Mouse (Mus musculus): ENCODE measurements around the gene Acan.
A peak's percentile ranks its signal among the peaks of the same experiment; 100 is the strongest.

The Acan gene

DNA sequence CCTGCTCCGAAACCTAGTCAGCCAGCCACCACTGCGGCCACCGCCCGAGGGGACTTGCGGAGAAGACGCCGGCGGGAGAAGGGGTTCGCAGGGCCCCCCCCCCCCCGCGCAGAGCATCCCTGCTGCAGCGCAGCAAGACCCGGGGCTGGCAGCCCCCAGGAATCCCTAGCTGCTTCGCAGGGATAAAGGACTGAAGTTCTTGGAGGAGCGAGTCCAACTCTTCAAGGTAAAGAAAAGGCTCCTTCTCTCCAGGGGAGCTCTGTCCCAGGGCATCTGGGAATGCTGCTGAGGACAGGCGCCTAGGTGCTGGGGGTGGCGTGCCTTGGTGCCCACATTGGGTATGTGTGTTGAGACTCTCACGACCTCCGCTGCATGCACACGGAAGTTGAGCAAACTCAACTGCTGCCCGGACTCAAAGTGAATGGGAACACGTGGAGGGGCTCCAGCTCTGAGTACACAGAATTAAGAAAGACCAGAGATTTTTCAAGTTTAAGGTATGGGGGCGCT is at the start of gene Acan:
TSS of gene Acan (plus strand) at position 101 of the 507 bp plus-strand sequence.
- ATAC-seq (ENCODE audit: low TSS enrichment) = 0 out of 2 replicates have a peak, but pooled peaks have one; percentile 34

DNA sequence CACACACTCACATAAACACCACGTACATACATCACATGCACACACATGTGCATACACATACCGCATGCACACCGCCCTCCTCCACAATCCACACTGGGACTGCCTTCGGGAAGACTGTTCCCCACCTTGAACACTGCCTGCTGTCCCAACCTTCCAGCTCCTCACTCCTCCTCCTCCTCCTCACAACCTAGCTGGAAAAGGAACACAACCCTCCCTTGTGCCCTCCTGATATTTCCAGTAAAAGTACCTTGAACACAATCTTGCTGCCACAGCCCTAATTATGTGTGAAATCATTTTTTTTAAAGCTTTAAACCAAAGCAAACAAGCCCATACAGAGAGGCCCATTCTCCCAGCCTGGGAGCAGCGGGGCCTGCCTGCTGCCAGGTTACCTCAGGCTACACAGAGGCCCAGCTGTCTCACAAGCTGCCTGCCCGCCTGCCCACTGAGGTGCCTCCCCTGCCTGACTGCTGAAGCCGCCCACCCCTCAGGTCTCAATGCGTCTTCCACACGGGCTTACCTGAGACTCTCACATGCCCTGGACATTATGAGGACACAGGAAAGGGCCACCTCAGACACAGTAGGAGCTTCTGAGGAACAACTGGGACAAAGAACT is 31.9 kb upstream of the Acan start:
- no peak for ATAC-seq (ENCODE audit: low TSS enrichment)

DNA sequence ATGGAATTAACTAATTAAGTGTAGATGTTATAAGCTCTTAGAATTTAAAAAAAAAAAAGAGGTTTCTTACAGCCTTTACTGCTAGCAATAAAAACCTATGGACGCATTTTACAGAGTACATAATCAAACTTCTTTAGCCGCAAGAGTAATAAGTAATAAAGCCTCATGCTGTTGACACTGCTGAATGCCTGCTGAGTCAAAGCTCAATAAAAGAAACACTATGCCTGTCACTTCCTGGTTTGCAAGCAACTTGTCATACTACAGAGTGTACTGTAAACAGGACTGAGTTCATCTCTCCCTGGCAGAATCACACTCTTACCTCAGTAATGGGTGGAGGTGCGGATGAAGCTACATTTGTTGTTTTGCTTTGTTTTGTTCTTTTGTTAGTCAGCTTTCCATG is 24.1 kb upstream of the Acan start:
- ATAC-seq (ENCODE audit: low TSS enrichment) = no peak

DNA sequence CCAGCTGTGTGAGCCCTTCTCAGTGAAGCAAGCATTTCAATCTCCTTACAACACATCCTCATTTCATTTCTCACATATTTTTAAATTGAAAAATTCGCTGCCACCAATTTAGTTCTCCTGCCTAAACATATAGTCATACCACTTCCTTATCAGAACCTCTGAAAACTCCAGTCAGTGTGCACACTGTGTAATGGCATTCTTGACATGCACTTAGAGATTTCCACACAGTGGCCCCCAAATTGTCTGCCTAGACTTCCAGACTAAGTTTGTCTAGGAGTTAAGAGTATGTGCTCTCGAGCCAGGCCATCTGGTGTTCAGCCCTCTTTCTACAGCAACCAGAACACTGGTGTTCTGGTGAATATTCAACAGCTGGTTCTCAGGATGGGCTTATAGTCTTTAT is 19.5 kb upstream of the Acan start:
- no peak for ATAC-seq (ENCODE audit: low TSS enrichment)

DNA sequence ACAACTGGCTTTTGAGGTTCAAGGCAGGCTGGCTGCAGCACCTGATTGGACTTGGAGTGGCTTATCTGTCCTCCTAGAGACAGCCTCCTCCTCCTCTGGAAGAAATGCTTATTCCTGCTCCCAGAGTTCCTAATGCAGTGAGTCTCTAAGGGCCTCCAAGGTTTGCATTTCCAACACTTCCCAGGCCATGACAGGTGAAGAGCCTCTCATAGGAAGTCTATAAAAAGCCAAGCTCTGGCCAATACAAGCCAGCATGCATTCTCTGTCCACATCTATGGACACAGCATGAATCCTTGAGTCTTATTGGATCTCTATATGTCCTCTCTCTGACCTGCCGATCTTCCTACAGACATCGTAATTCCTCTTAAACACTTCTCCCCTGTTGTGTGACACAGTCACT is 18.8 kb upstream of the Acan start:
- ATAC-seq (ENCODE audit: low TSS enrichment) = no peak

DNA sequence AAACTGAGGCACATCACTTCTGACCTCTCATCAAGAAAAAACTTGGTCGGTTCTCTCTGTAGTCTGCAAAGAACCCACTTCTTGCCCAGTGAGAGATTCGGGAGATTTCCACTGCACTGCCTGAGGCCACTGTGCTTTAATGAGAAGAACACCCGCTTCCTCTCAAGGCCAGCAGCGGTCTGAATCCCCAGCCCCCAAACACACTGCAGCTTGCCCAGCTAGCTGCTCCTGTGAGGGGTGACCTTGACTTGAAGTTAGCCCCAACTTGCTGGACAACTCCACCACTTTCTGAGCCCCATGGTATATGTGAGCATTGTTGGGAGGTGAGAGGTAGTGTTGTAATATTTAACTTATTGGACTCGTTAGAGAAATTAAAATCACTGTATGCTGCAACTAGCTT is 1.2 kb upstream of the Acan start:
- no peak for ATAC-seq (ENCODE audit: low TSS enrichment)

DNA sequence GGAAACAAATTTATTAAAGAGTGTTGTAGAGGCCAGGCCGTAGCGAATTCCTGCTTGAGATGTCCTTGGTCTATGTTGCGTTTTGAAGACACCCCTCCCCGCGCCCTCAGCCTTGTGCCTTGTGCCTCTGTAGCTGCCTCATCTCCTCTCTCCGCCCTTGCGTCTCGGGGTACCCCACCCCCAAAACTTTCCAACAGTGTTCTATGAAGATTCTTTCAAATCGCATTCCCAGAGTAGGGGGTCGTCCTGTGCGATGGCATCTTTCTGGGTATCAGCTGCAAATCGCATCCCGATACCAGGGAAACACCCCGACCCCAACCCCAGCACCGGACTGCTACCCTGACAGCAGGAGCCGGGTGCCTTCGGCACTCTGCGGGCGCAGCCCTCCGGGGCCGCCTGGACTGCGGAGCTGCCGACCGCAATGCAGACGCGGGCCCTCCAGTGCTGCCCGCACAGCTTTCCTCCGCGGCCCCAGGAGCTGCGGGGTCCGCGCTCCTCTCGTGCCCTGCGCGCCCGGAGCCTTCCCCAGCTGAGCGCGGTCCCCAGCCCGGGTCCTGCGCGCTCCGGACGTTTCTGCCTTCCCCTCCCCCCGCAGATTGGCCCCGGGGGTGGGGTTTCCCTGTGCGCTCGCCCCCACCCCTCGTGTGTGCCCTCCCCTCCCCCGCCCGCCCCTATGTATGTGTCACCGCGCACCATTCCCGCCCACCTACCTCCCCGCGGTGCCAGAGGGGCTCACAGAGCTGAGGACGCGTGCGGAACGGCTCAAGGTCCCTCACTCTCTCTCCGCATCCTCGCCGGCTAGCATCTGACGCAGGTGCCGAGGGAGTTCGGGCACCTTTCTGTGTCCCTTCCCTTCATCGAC is 531 bp upstream of the Acan start:
- ATAC-seq (ENCODE audit: low TSS enrichment) = no peak

DNA sequence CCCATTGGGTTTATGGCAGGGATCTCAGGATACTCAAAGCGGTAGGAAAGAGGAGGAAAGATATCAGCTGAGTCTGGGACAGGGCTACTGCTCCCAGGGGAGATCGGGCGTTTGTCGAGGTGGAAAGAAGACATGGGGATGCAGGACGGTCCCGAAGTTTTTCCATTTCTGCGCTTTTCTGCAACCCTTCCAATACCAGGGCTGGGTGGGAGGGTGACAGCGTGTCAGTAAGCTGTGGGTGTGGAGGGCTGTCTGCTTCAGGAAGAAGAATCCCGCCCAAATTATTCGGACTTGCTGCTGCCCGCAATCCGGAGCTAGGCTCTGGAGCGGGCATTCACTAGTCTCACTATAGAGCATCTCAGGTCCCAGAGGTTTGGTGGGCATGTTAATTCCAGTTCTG is 828 bp downstream of the Acan start:
- ATAC-seq (ENCODE audit: low TSS enrichment) = no peak

DNA sequence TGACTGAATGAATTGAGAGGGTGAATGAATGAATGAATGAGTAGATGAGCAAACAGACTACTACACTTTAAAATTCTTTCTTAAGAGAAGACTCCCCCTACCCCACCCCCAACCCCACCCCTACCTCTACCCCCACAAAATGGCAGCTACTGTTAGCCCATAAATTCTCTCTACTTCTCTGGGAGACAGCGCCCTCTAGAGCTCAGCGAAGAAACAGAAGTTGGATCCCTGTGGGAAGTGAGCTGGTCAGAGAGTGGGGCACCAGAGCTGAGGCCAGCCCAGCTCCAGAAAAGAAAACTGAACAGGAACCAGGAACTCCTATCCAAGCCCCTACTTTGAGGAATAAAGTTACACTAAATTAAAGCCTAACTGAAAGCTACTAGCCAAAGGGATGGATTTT is 5.3 kb downstream of the Acan start:
- ATAC-seq (ENCODE audit: low TSS enrichment) = no peak

DNA sequence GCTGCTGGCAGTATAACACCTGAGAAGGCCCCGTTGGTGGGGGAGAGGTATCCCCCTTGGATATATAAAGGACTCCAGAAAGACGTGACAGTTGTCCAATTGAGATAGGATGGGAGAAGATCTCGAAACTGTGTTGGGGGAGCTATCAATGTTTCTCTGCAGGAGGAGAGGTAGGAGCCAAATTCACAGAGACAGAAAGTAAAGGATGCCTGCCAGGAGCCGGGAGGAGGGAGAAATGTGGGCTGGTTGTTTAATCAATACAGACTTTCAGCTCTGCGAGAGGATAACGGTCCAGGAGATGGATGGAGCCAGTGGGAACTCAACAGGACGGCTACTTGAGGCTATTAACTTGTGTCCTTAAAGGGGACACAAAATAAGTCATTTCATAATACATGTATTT is 14.2 kb downstream of the Acan start:
- no peak for ATAC-seq (ENCODE audit: low TSS enrichment)

DNA sequence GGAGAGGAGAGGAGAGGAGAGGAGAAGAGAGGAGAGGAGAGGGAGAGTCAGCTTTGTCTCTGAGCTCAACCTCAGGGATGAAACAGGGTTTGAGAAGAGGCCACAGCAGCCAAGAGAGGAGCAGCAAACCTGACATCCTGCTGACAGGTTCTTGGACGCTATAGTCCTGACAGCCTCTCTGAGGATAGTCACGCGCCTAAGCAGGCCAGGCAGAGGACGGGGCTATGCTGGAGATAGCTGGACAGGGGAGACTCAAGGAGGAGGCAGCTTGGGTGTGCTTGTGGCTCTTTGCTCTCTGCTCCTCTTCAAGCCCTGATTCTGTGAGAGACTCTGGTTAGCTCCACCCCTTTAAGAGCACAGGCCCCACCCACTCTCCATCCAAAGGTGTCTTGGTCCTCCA is 14.9 kb downstream of the Acan start:
- ATAC-seq (ENCODE audit: low TSS enrichment) = no peak

DNA sequence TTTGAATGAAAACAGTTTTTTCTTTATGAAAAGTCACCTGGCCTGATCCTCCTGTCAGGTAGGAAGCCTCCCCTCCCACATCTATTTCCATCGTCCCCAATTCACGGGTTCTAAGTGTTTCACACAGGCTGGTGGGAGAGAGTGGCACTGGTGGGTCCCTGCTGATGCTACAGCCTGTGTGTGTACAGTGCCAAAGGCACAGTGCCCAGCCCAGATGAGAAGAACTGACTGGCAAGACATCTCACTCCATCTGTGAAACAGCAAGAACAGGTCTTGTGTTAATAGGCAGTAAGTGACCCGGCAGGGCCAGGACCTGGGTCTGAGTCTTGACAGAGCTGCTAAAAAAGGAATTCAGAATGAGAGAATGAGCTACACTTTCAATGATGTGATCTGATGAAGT is 25.9 kb downstream of the Acan start:
- no peak for ATAC-seq (ENCODE audit: low TSS enrichment)

DNA sequence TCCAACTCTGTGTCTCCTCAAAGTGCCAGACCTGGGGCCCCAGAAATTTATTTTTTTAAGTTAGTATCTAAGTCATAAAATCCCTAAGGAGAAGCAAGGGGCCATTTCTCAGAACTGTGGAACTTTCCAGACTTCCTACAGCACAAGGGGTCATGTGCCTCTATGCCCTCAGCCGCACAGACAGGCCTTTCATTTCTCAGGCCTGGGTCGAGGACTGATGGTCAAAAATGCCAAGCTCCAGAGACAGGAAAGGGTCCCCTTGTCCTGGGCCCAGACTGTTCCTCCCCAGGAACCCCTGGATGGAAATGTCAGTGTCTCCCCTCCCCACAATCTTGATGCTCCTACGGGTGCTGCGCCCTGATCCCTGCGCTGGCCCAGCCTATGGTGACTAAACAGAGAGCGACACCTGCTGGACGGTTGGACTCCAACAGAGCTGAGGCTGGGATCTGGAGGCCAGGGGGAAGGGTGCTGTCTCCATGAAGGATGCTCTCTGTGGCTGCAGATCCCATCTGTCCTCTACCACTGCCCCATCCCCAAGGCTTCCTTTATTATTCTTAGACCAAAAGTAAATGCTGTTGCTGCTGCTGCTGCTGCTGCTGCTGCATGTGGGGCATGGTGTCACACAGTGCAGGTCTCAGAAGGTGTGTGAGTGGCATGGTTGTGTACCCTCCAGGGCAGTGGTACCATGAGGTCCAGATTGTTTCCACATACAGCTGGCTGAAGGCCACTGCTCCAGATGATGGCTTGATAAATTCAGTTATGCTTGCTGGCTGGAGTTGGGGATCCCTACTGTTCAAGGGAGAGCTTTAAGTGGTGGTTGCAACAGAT is 27.5 kb downstream of the Acan start:
- peak; percentile 95 for ATAC-seq (ENCODE audit: low TSS enrichment)

DNA sequence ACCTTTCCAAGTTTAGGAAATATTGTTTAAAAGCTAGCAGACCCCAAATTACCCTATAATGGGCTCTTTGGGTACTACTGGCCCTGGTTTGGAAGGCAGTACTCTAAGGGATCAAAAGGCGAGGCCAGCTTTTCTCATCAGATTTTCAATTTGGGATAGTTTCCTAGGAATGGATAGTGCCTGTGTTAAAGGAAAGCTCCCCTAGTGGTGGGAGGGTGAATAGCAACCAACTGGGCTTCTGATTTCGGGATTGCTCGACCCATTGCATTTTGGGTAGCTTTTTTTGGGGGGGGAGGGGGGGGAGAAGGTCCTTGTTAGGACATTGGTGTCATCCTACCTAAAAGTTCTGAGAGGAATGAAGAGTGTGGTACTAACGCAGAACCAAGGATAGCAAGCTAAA is 35.8 kb downstream of the Acan start:
- ATAC-seq (ENCODE audit: low TSS enrichment) = no peak

DNA sequence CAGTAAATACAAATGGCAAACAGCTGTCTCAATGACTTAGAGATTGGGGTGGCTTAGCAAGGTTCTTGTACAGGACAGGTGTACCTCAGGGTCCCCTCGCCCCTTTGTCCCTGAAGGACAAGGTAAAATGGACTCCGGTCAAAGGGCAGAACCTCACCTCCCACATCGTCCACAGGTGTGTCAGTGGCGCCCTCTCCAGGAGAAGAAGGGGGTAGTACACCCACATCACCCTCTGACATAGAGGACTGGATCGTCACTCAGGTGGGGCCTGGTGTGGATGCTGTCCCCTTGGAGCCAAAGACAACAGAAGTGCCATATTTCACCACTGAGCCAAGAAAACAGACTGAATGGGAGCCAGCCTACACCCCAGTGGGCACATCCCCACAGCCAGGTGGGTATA is 43.2 kb downstream of the Acan start:
- no peak for ATAC-seq (ENCODE audit: low TSS enrichment)

DNA sequence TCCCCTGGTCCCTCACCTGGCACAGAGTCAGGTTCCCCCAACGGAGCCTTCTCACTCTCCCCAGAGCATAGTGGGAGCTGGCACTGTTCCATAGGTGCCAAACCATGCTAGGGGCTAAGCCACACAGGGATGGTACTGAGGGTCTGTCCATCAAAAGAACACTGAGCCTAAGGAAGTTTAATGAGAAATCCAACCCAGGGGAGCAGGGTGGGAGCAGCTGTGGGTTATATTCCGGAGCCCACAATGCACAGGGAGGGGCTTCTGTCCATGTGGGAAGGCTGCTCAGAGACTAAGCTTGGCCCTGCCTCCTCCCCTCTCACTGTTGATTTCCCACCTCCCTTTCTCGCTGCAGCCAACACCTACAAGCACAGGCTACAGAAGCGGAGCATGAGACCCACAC is 60.6 kb downstream of the Acan start:
- no peak for ATAC-seq (ENCODE audit: low TSS enrichment)

DNA sequence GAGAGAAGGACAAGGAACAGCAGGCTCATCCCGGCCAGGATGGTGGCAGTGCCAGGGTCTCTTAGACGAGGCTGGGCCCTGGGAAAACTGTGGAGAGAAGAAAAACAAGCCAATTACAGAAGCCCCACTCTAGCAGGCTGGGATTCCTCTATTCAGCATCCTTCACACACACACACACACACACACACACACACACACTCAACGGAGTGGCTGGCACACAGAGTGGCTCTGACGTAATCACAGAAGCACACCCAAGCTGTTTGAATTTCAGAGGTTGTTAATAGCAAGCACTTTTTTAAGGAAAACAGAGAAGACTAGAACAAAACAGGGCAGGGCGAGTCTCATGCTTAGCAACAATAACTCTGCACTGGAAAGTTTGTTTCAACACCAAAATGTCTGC is 70.2 kb downstream of the Acan start:
- no peak for ATAC-seq (ENCODE audit: low TSS enrichment)

DNA sequence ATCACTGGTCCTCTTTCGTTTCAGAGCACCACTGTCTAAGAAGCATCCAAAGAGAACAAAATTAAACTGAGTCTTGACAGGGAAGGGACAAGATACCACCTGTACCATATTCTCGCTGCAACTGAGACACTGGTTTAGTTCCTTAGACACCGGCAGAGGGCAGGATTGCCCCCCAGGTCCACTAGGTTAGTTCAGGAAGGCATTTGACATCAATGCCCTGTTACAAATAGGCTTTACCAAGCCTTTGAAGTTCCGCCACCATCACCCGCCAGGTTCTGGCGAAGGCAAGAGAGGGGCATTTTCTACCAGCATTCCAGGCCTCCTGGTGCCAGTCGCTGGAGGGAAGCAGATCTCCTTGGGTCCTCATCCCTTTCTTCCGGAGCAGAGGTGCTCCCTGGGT is 76.6 kb downstream of the Acan start:
- no peak for ATAC-seq (ENCODE audit: low TSS enrichment)

DNA sequence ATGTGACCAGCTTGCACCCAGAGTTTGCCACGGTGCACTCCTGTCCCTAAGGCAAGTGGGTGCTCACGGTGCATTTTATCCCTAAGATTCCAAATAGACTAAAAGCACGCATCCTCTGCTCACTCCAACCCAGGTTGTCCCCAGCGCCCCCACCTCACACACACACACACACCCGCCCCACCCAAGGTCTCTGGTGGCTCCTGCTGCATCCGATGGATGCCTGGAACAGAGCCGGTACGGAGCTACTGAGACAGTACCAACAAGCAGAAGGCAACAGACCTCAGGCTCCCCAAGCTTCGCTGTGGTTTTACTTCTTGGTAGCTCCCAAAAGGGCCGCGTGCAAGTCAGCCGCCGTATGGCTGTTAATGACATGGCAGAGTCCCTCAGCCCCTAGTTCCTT is 77.1 kb downstream of the Acan start:
- ATAC-seq (ENCODE audit: low TSS enrichment) = no peak

DNA sequence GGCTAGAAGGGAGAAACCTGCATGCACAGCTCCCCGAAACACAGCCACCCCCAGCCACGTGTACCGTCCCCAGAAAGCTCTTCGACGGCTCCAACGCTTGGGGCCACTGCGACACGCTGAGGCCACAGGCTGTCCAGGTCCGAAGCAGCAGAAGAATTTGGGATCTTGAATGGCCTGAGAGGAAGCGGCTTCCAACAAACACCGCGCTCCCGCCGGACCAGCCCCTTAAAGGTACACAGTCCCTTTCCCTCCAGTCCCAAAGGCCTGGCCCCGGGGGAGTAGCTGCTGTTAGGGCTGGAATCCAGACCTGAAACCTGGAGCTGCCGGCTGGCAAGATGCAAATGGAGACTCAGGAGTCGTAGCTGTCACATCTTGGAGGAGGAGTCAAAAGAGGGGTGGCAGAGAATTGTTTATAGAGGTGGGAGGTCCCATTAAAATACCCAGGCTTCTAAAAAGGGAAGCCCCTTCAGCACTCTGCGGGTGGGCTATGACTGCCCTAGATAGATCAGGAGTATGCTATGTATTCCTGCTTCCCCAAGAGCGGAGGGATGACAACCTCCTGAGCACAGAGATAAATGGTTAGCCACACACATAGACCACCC is 77.7 kb downstream of the Acan start, which contains the start of gene Hapln3:
TSS of gene Hapln3 (minus strand) at position 176 of the 602 bp plus-strand sequence.
- ATAC-seq (ENCODE audit: low TSS enrichment) = no peak

DNA sequence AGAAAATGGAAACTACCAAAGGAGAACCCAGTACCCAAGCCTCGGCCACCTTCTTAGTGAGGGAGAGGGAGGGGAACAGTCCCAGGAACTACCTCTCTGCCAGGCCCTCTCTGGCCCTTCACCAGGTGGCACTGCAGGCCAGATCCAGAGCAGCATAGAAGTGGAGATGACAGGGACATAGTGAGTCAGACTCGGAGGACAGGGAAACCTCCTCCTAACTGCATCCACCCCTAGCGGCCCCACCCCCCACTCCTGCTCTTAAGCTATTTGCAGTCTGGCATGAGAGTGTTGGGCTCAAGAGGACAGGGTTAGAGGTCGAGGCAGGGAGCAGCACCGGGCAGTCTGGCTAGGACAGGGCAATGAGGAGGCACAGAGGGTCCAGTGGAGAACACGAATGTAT is 80.1 kb downstream of the Acan start:
- ATAC-seq (ENCODE audit: low TSS enrichment) = no peak

DNA sequence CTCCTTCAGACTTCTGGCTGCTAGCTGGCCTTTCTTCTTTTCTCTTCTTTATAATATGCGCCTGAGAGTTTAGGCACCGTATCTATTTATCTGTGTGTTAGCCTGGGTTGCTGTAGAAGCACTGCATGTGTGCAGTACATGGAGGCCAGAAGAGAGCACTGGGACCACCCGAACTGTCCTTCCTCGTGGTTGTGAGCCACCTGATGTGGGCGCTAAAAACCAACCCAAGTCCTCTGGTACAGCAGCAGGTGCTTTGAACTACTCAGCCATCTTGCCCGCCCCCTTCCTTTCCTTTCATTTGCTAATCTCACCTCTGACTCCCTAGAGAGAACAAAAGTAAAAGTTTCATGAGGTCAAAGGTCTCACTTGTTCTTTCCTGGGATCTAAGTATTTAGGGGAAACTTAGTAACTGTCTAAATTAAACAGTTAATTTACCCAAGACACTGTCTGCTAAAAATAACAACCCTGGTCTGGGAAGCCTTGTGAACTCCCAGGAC is 86.1 kb downstream of the Acan start:
- ATAC-seq (ENCODE audit: low TSS enrichment) = no peak
